Mouse (Mus musculus) common myeloid progenitor, adult 5-6 weeks (primary cell): Measurements from ENCODE around the gene Swap70. TPM values are rescaled to one million over a fixed set of nuclear protein-coding genes. Genes with fewer than 3 reads are reported as not detected.
"Not testable (repeated sequence)": the region's sequence is repeated elsewhere in the genome, so short reads cannot be mapped to it uniquely, and the experiment has no call there.

ENCODE experiments used
- ATAC-seq: replicated peaks from 2 replicates; pipeline ENCODE4 v1.8.0; 2016; ENCODE audit warnings: low read depth, mild to moderate bottlenecking, moderate TSS enrichment, inconsistent platforms; ENCODE audit not compliant: poor library complexity, severe bottlenecking
- total RNA-seq: library from RNA; stranded (forward); fragments of 200-1000, 187-1606 nt; gene quantifications from 2 replicates; pipeline ENCODE4 v1.2.3, GENCODE M21; 2017

Gene Swap70
- 62.2 and 66.2 TPM in 2 replicates for total RNA-seq

- peak; percentile 97 for ATAC-seq
Observed at GRCm38 (mm10) chr7:110221586-110222481, at the start of gene Swap70. Swap70 (plus strand) TSS chr7:110221711.

- ATAC-seq = peak; percentile 39; the same call in 1 of the 2 replicates
Observed at GRCm38 (mm10) chr7:110179208-110179607, 42.3 kb upstream of the Swap70 start.

GRCm38 (mm10) chr7:110180613-110181012 is 40.9 kb upstream of the Swap70 start:
- no peak for ATAC-seq

- ATAC-seq = no peak
Observed at GRCm38 (mm10) chr7:110181446-110181845, 40.1 kb upstream of the Swap70 start.

GRCm38 (mm10) chr7:110184608-110185007 is 36.9 kb upstream of the Swap70 start:
- 0 out of 2 replicates have a peak, but pooled peaks have one; percentile 29 for ATAC-seq

DNA sequence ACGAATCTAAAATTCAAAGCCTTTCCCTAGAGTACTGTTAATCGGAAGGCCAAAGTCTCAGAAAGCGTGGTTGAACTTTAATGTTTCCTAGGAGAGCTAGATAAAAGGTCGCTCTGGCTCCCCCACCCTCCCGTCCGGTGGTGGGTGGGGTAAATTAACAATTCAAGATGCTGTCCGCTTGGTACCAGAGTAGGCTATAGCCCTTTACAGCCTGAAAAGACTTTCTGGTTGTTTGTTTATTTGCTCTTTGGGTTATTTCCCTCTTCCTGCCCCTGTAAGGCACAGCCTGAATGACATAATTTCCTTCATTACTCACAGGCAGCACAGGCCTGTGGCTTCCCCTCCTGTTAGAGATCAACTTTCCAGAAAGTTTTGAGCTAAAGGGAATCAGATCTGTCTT is 31.6 kb upstream of the Swap70 start:
- peak; percentile 50 for ATAC-seq

GRCm38 (mm10) chr7:110193186-110193585 is 28.3 kb upstream of the Swap70 start:
- ATAC-seq = no peak

DNA sequence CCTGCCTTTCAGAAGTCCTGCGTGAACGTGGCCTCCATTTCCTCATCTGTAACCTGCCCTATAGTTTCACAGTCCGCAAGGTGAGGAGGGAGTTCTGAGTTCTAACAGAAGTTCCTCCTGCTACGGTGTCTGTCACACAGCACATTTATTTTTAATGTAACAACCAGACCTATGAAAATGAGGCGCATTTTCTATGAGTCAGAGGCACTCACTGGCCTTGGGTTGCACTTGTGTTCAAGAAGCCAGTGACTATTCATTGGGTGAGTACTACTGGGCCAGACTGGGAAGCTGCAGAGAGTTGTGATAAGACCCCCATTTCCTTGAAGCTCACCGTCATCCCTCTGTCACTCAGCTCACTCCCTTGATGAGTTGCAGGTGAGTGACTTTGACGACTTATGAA is 24.3 kb upstream of the Swap70 start:
- ATAC-seq = no peak

- no peak for ATAC-seq
Observed at GRCm38 (mm10) chr7:110201933-110202332, 19.6 kb upstream of the Swap70 start.

- peak; percentile 77 for ATAC-seq
Observed at GRCm38 (mm10) chr7:110204208-110204607, 17.3 kb upstream of the Swap70 start.

GRCm38 (mm10) chr7:110208341-110208740 is 13.2 kb upstream of the Swap70 start:
- ATAC-seq = no peak

DNA sequence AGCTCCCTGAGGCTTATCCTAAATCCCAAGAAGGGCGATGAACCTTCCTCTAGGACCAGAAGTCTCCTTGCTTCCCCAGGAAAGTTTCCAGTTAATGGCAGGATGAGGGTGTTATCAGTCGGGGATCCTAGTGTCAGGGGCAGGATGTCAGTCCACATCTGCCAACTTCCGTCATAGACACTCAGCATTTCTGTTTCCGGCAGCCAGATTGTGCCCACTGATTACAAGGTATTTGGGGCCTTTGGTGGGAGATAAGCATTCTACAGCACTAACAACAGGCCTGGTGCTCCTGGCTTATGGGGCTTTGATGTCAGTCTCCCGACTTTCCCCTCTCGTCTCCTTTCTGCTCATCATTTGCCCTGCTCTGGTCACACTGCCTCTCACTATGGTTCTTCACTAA is 12.1 kb upstream of the Swap70 start:
- peak; percentile 60 for ATAC-seq

GRCm38 (mm10) chr7:110211025-110211424 is 10.5 kb upstream of the Swap70 start:
- no peak for ATAC-seq

DNA sequence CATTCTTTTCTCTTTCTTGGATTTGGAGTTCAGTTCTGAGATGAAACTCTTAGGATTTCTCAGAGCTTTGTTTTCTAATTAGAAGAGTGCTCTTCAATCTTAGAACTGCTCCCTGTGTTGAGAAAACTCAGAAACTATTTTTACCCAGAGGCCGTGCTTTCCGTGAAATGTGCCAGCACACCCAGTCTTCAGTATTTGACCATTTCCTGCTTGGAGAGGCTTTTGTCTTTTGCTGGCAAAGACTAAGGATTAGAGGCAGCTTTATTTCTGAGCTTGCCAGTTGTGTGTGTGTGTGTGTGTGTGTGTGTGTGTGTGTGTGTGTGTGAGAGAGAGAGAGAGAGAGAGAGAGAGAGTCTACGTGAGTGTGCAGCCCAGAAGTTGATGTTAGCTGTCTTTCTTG is 6.6 kb upstream of the Swap70 start:
- no peak for ATAC-seq

DNA sequence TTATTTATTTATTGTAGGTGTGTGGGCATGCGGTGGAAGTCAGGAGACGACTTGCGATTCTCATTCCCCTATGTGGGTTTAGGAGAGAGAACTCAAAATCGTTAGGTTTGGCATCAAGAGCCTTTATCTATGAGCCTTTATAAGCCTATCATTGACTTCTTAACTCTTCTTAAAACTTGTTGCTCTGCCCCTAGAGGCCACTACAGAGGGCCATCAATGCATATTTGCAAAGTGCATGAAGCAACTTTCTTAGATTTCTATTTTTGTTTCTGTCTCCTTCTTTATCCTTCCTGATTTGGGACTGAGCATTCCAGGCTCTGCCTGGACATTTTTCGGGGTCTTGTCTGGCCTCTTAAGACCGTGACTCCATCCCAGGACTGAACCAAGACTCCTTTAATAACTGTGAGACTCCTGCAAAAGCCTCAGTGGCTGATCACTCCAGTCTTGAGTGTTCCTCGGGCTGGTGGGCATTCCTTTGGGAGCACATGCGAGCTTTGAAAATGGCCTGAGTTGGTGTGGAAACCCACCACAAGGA is 393 bp upstream of the Swap70 start:
- ATAC-seq = peak; percentile 59

- ATAC-seq = no peak
Observed at GRCm38 (mm10) chr7:110222583-110223182, 1.2 kb downstream of the Swap70 start.

DNA sequence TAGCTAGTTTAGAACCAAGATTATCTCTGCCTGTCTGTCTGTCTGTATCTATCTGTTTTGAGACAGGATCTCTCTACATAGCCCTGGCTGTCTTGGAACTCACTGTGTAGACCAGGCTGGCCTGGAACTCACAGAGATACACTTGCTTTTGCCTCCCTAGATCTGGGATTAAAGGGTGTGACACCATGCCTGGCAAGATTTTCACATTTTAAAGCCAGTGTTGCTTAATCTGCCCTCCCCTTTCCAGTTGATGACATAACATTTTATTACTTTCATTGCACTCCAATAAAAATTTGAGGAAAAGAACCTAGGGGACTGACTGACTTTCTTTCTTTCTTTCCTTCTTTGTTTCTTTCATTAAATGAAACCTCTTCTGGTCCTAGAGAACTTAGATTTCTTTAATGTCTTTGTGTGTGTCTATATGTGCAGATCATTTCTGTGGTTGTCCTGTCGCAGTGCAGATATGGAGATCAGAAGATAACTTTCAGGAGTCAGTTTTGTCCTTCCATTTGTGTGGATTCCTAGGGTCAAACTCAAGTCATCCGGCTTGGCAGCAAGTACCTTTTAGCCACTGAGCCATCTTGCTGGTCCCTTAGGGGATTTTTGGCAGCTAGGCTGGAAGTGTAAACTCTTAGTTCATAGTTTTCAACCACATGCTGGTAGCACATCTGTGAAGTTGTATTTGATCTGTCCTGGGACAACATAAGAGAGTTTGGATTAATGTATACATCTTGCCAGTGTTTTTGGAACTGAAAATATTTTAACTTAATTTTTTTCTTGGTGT is 2.4 kb downstream of the Swap70 start:
- no peak for ATAC-seq

DNA sequence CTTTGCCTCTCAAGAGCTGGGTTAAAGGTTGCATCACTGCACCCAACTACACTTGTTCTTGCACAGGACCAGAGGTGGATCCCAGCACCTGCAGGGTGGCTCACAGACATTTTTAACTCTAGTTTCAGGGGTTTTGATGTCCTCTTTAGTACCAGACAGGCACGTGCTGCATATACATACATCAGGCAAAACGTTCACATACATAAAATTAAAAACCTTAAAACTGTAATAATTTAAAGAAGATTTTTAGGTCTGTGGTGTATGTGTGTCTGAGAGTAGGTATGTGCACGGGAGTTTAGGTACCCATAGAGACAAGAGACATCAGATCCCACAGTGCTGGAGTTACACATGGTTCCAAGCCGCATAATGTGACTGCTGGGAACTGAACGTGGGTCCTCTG is 5.0 kb downstream of the Swap70 start:
- no peak for ATAC-seq

DNA sequence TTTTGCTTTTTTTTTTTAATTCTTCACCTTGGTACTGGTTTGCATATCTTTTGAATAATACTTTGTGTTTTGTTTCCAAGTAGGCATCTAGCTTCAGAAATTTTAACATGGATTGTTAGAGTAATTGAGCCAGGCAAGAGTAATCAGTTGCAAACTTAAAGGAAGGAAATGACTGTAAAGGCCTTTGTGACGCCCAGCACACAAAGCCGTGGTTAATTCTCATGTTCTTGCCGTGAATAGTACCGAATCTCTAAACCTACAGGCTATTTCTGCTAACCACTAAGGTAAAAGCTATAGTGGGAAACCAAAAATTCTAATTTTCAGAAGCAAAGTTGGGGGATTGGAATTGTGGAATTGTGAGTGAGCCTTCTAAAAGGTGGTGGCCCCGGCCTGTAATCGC is 8.5 kb downstream of the Swap70 start:
- peak; percentile 60; the same call in 1 of the 2 replicates for ATAC-seq

DNA sequence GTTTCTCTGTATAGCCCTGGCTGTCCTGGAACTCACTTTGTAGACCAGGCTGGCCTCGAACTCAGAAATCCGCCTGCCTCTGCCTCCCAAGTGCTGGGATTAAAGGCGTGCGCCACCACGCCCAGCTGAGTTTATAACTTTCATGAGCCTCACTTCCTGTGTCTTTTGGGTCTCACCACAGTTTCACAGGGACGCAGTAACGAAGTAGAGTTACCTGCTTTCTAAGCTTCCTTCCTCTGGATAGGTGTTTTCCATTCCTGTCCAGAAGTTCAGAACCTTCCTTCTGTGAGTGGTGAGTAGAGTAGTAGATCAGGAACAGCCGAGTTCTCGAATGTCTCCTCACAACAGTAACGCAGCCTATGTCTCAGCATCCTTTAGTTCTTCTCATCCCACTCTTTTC is 9.6 kb downstream of the Swap70 start:
- not testable (repeated sequence) for ATAC-seq
